ENCODE assay signal across 10 mouse cellular contexts in genomic region chr17:26017949-26018348, GRCm38 (mm10). TPM values are rescaled to one million over a fixed set of nuclear protein-coding genes. Genes with fewer than 3 reads are reported as not detected.
DNase-seq lines count a peak whose midpoint lies in the region; ATAC-seq and TF ChIP-seq lines count a peak whose summit lies in the region.
"Had no signal": no experiment of that assay in that cellular context is flagged by ENCODE, and none has a peak within 500 bp of the region (broad histone marks: within the 10 kb centered on the region; RNA-seq: fewer than 3 reads in every experiment).

No protein-coding gene starts in this region.

- H3K4me1 ChIP-seq in intestine, embryonic 16.5 days (ENCODE audit: control insufficient read depth, insufficient read depth, low read length), result 0 out of 2 replicates have a peak, but pooled peaks cover 14% of the 10 kb centered on the region

- peak; percentile 67 to 76 for DNase-seq in heart, adult 18-20 months
- DNase-seq in heart, postnatal 4 days, result no peak
- peak; percentile 34 to 43 for DNase-seq in heart, adult 9 months (ENCODE audit: low spot score in 2 of 2)
- DNase-seq in lung, postnatal 4 days, result no peak
- DNase-seq in c-Kit-positive CD71-positive TER-119-positive erythroid progenitor cells, embryonic 14.5 days (ENCODE audit: low spot score), result no peak
- no peak for DNase-seq in adrenal gland, adult 18-20 months (ENCODE audit: low spot score in 2 of 2)
- DNase-seq: thymus, postnatal 14 days had no signal

- no peaks in the 10 kb centered on the region for H3K79me2 ChIP-seq in myocyte (ENCODE audit: control insufficient read depth, insufficient read depth)

- no peaks in the 10 kb centered on the region for H3K27me3 ChIP-seq in intestine, embryonic 16.5 days (replicated peaks; ENCODE audit: control insufficient read depth, insufficient read depth, low read length)
- no peaks in the 10 kb centered on the region for H3K27me3 ChIP-seq in myocyte (ENCODE audit: control insufficient read depth, insufficient read depth, insufficient read length)
- H3K27me3 ChIP-seq: liver, embryonic 15.5 days had no signal

- H3K4me3 ChIP-seq in intestine, embryonic 16.5 days (ENCODE audit: low read length), result no peak overlapping the region
- H3K4me3 ChIP-seq in myocyte, result no peak overlapping the region
- H3K4me3 ChIP-seq: liver, embryonic 15.5 days had no signal

- H3K9ac ChIP-seq in intestine, embryonic 16.5 days (ENCODE audit: low read depth, low read length), result no peak overlapping the region
- H3K9ac ChIP-seq: liver, embryonic 15.5 days had no signal

- ATAC-seq in intestine, embryonic 16.5 days, result peak; percentile 71

- no peaks in the 10 kb centered on the region for H3K9me3 ChIP-seq in intestine, embryonic 16.5 days (ENCODE audit: control insufficient read depth, low read length)
- H3K9me3 ChIP-seq: liver, embryonic 15.5 days had no signal

- H3K36me3 ChIP-seq in intestine, embryonic 16.5 days (ENCODE audit: control insufficient read depth, insufficient read depth, low read length), result no peaks in the 10 kb centered on the region; the same call in none of the 2 replicates
- H3K36me3 ChIP-seq in myocyte (ENCODE audit: control insufficient read depth, insufficient read depth), result no peaks in the 10 kb centered on the region
- H3K36me3 ChIP-seq: liver, embryonic 15.5 days had no signal

- 53% methylated on average over 5 of the region's 5 CpGs for WGBS in intestine, embryonic 16.5 days

- no peak overlapping the region for H3K4me2 ChIP-seq in intestine, embryonic 16.5 days (ENCODE audit: low read depth, low read length)
- peak overlapping the region; percentile 39 for H3K4me2 ChIP-seq in myocyte (ENCODE audit: low read depth)
- H3K4me2 ChIP-seq: liver, embryonic 15.5 days had no signal

- no peak overlapping the region for H3ac ChIP-seq in myocyte (ENCODE audit: control insufficient read depth, insufficient read length)

- TF ChIP-seq POLR2A in myocyte (IDR thresholded peaks at IDR 0.05; ENCODE audit: insufficient read length, low read depth), result peak; percentile 23

- H3K27ac ChIP-seq in intestine, embryonic 16.5 days (ENCODE audit: low read length), result peak overlapping the region; percentile 71; the same call in 1 of the 2 replicates
- H3K27ac ChIP-seq: liver, embryonic 15.5 days had no signal

TF ChIP-seq in myocyte, 11 proteins besides CTCF, POLR2A, EP300 and RAD21:
- peak in 1 of 3 experiments; percentile 57 for TF ChIP-seq MYOG (IDR thresholded peaks at IDR 0.05; ENCODE audit: control insufficient read depth in 1 of 3, insufficient read depth in 1 of 3, insufficient read length in 2 of 3, low read depth in 2 of 3)
- peak; percentile 84 for TF ChIP-seq USF1 (IDR thresholded peaks at IDR 0.05; ENCODE audit: low read depth)
- no peak for TF ChIP-seq CEBPB (IDR thresholded peaks at IDR 0.05; ENCODE audit: insufficient read depth, poor library complexity, severe bottlenecking)

RNA-seq across cellular contexts. Expression of gene Capn15, which starts 32.4 kb away (rescaled TPM):
- 1 to 10 TPM; 6.1 to 8.5 TPM for total RNA-seq in heart, adult 18-20 months (2021)
- total RNA-seq in heart, postnatal 4 days (2021), result 10 to 100 TPM; 13.0 to 16.7 TPM
- 22.3 and 24.5 TPM in 2 replicates for polyA plus RNA-seq in intestine, embryonic 16.5 days (2015; fragmentation: Nextera tagmentation; extraction: Ambion mirVana)
- polyA plus RNA-seq in myocyte (2012; fragmentation: generic; extraction: Trizol), result 7.2 TPM
- 10 to 100 TPM; 22.6 to 24.4 TPM for total RNA-seq in adrenal gland, adult 18-20 months (2021)

RNA-seq across cellular contexts. Expression of gene Rab11fip3, which starts 51.4 kb away (rescaled TPM):
- total RNA-seq in heart, adult 18-20 months (2021), result 10 to 100 TPM; 30.6 to 30.7 TPM
- 10 to 100 TPM; 21.0 to 22.9 TPM for total RNA-seq in heart, postnatal 4 days (2021)
- 13.0 and 18.0 TPM in 2 replicates for polyA plus RNA-seq in intestine, embryonic 16.5 days (2015; fragmentation: Nextera tagmentation; extraction: Ambion mirVana)
- polyA plus RNA-seq in myocyte (2012; fragmentation: generic; extraction: Trizol), result 19.7 TPM
- total RNA-seq in adrenal gland, adult 18-20 months (2021), result 10 to 100 TPM; 22.6 to 24.6 TPM

Comparison
In these comparisons a context has a peak if more than half of its experiments do, and no peak if none do; other contexts are left out.
1. DNase-seq: peak in heart, adult 18-20 months (2 of 2) and heart, adult 9 months (2 of 2); none in heart, postnatal 4 days (single experiment), lung, postnatal 4 days (0 of 2), c-Kit-positive CD71-positive TER-119-positive erythroid progenitor cells, embryonic 14.5 days (single experiment) and adrenal gland, adult 18-20 months (0 of 2).